Mouse (Mus musculus) testis, postnatal 10 days (tissue): ENCODE measurements at regions not wholly inside any gene's neighbourhood (a gene's known extent, or its start where the extent isn't known, plus 50 kb on each side); places are given as distances from the start of the nearest gene placed in this dataset.

Experiments used
- DNase-seq: peaks from one replicate; pipeline ENCODE4 v3.0.0; 2021; ENCODE audit warnings: low spot score

DNA sequence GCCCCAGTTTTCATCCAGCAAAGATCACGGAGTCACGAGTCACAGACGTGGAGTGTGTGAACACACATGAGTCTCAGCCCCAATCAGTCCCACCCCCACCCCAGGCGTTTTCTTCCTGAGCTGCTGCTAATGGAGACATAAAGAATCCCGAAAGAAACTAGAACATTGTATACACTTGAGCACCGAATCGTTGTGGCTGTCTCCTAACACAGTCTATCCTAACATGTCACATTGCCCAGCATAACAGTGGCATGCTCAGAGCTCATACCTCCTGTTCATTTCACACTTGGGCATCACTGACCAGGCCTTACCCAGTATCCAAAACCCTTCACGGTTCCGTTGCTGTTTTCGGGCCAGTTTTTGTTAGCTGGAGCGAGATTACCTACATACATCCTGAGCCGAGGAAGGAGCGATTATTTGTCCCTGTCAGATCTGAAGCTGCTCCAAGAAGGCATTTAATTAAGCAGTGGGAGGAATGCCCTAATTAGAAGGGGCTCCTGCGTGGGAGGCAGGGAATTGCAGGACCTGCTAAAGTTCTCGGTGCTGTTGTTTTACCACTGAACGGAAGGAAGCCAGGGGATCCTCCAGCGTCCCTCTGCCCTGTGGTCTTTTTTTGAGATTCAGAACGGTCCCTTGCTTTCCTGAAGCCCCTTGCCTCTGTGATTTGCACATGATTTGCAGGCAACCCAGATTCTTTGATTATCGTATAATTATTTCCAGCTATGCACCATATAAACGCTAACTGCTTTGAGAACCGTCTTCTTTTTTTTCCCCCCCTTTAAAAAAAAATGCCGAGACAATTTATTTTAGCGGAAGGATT is 53.4 kb upstream of the Nap1l1 start:
- DNase-seq: no peak

DNA sequence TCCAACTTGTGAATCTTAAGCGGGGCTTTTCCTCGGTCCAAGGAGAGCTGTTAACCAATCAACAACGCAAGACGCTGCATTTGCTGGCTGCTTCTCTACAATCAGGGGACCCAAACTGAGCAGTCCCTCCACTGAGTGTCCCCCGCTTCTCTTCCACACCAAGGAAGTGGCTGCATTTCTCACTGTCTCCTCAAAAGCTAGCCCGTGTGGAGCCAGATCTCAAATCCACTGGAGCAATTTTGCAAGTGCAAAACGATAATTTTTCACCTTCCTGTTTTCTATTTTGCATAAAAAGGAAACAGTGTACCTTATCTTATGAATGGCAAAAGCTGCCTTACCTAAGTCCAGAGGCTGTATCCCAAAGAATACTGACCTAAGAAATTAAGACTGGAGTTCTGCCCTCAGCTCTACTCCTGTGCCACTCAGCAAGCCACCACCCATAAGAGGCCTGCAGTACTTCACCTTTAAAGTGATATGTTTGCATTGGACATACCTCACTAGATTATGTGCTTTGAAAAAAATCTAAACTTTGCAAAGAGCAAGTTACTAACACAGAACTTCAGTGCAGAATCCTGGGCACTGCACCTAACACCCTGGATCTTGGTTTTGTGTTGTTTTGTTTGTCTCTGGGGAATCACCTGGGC is 52.7 kb upstream of the Nap1l1 start:
- DNase-seq: no peak

DNA sequence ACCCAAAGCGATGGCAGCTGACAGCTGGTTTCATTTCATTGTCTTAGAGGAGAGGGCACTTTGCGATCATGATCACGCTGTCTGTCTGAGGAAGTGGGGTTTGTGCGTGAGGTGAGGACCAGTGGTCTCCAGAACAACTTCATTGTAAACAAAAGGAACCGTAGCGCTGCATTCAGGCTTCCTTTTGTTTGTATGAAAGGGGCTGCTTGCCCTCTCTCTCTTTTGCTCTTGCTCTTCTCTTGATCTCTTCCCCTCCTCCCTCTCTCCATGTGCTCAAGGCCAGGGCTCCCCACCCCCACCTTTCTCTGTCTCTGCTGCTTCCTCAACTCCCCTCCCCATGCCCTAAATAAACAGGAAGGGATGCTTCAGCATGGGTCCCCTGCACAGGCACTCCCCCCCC is 51.0 kb upstream of the Nap1l1 start:
- DNase-seq: no peak

DNA sequence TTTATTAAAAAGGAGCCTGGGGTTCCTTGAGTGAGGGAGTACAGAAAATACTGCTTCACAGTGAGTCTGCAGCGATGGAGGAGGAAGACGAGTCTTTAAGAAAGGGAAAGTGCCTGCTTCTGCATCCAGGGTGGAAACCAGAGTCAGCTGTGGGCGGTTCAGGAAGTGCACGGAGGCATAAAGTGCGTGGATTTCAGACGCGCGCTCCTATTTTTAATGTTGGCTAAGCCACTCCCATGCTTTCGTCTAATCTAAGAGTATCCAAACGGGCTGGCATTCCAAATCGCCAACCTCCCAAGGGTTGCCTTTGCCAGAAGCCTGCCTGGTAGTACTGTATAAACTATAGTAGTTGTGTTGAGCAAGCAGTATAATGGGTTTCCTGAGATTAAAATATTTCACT is 50.4 kb upstream of the Nap1l1 start:
- no peak for DNase-seq
